Mouse (Mus musculus) MEL (cell line): ENCODE measurements around the gene Lingo1. TPM values are rescaled to one million over a fixed set of nuclear protein-coding genes. Genes with fewer than 3 reads are reported as not detected.
A peak's percentile ranks its signal among the peaks of the same experiment; 100 is the strongest.

Experiments
- DNase-seq: peaks from one replicate; pipeline ENCODE4 v3.0.0; 2011; ENCODE audit warnings: low read depth, low spot score
- H3K27ac ChIP-seq: 2 replicates; pipeline ENCODE4 v1.5.1; 2012; ENCODE audit warnings: low read depth, mild to moderate bottlenecking, control low read depth, low read length, moderate library complexity; ENCODE audit not compliant: control insufficient read depth
- H3K27me3 ChIP-seq, 2 experiments: fragments of 150-350 bp in 1 of 2; sonication (generic) in 1 of 2; 2 replicates each; pipeline ENCODE4 v1.6.1; 2012; ENCODE audit warnings: low read length in 2 of 2, mild to moderate bottlenecking in 2 of 2, improper control_type of control experiment in 1 of 2, moderate library complexity in 1 of 2; ENCODE audit not compliant: insufficient read depth in 2 of 2, control insufficient read depth in 1 of 2
- H3K36me3 ChIP-seq, 2 experiments: 2 replicates each; pipeline ENCODE4 v1.6.1; 2012 to 2014; ENCODE audit warnings: low read length in 2 of 2, improper control_type of control experiment in 1 of 2, inconsistent platforms in 1 of 2, mild to moderate bottlenecking in 1 of 2; ENCODE audit not compliant: insufficient read depth in 2 of 2, control insufficient read depth in 1 of 2
- H3K4me1 ChIP-seq, 2 experiments: fragments of 150-350 bp in 1 of 2; sonication (generic) in 1 of 2; 2 replicates each; pipeline ENCODE4 v1.6.1; 2012; ENCODE audit warnings: low read length in 2 of 2, improper control_type of control experiment in 1 of 2, mild to moderate bottlenecking in 1 of 2; ENCODE audit not compliant: insufficient read depth in 2 of 2, control insufficient read depth in 1 of 2
- H3K4me3 ChIP-seq, 2 experiments: fragments of 150-350 bp in 1 of 2; sonication (generic) in 1 of 2; 2 replicates each; pipeline ENCODE4 v1.5.1; 2012; ENCODE audit warnings: low read depth in 2 of 2, low read length in 2 of 2, mild to moderate bottlenecking in 2 of 2, moderate library complexity in 2 of 2, control low read depth in 1 of 2, improper control_type of control experiment in 1 of 2; ENCODE audit not compliant: control insufficient read depth in 1 of 2, insufficient read depth in 1 of 2
- H3K79me2 ChIP-seq: 2 replicates; pipeline ENCODE4 v1.6.1; 2012; ENCODE audit warnings: mild to moderate bottlenecking, low read length, moderate library complexity; ENCODE audit not compliant: control insufficient read depth, poor library complexity, insufficient read depth
- H3K9ac ChIP-seq: 2 replicates; pipeline ENCODE4 v1.6.1; 2012; ENCODE audit warnings: low read depth, mild to moderate bottlenecking, control low read depth, low read length, moderate library complexity; ENCODE audit not compliant: control insufficient read depth, poor library complexity, severe bottlenecking
- H3K9me3 ChIP-seq: fragments of 150-350 bp; sonication (generic); replicated peaks from 2 replicates; pipeline ENCODE4 v1.6.1; 2012; ENCODE audit warnings: mild to moderate bottlenecking, low read length, improper control_type of control experiment, moderate library complexity; ENCODE audit not compliant: insufficient read depth
- BHLHE40 ChIP-seq: IDR thresholded peaks from 2 replicates; pipeline ENCODE4 v1.6.1; 2012; ENCODE audit warnings: low read depth, mild to moderate bottlenecking, inconsistent platforms, low read length, improper control_type of control experiment, borderline replicate concordance
- CTCF ChIP-seq, 3 experiments: IDR thresholded peaks in 2 of 3; conservative IDR thresholded peaks in 1 of 3; 2 replicates each; pipeline ENCODE4 v1.5.1; 2011 to 2012; ENCODE audit warnings: low read length in 3 of 3, low read depth in 2 of 3, mild to moderate bottlenecking in 2 of 3, improper control_type of control experiment in 1 of 3, inconsistent platforms in 1 of 3, mixed read lengths in 1 of 3, moderate library complexity in 1 of 3; ENCODE audit not compliant: control insufficient read depth in 1 of 3, insufficient read depth in 1 of 3, poor library complexity in 1 of 3, severe bottlenecking in 1 of 3
- E2F4 ChIP-seq: IDR thresholded peaks from 2 replicates; pipeline ENCODE4 v1.6.1; 2011; ENCODE audit warnings: low read depth, low read length, improper control_type of control experiment, borderline replicate concordance
- EP300 ChIP-seq, 2 experiments: IDR thresholded peaks; 2 replicates each; pipeline ENCODE4 v1.6.1; 2011; ENCODE audit warnings: improper control_type of control experiment in 2 of 2, low read length in 2 of 2, low read depth in 1 of 2, mild to moderate bottlenecking in 1 of 2
- GABPA ChIP-seq: IDR thresholded peaks from 2 replicates; pipeline ENCODE4 v1.6.1; 2012; ENCODE audit warnings: low read depth, mild to moderate bottlenecking, inconsistent platforms, low read length, improper control_type of control experiment, moderate library complexity
- JUND ChIP-seq: IDR thresholded peaks from 2 replicates; pipeline ENCODE4 v1.6.1; 2011; ENCODE audit warnings: low read depth, mild to moderate bottlenecking, improper control_type of control experiment, low read length
- MAFK ChIP-seq: IDR thresholded peaks from 2 replicates; pipeline ENCODE4 v1.6.1; 2011; ENCODE audit warnings: low read depth, mild to moderate bottlenecking, low read length, improper control_type of control experiment, borderline replicate concordance
- MAZ ChIP-seq: IDR thresholded peaks from 2 replicates; pipeline ENCODE4 v1.6.1; 2012; ENCODE audit warnings: low read depth, mild to moderate bottlenecking, inconsistent platforms, low read length, improper control_type of control experiment
- MXI1 ChIP-seq: IDR thresholded peaks from 2 replicates; pipeline ENCODE4 v1.6.1; 2011; ENCODE audit warnings: mild to moderate bottlenecking, low read depth, low read length, improper control_type of control experiment
- MYC ChIP-seq: IDR thresholded peaks from 2 replicates; pipeline ENCODE4 v1.6.1; 2011; ENCODE audit warnings: low read depth, mild to moderate bottlenecking, low read length, improper control_type of control experiment, moderate library complexity
- NRF1 ChIP-seq: IDR thresholded peaks from 2 replicates; pipeline ENCODE4 v1.6.1; 2014; ENCODE audit warnings: low read depth, mild to moderate bottlenecking, inconsistent platforms, low read length, improper control_type of control experiment, moderate library complexity; ENCODE audit not compliant: poor library complexity, insufficient read depth, severe bottlenecking
- POLR2AphosphoS2 ChIP-seq: IDR thresholded peaks from 2 replicates; pipeline ENCODE4 v1.6.1; 2011; ENCODE audit warnings: low read length, improper control_type of control experiment
- POLR2AphosphoS5 ChIP-seq: IDR thresholded peaks from 2 replicates; pipeline ENCODE4 v1.6.1; 2012; ENCODE audit warnings: low read depth, borderline replicate concordance, mild to moderate bottlenecking, inconsistent platforms, low read length, moderate library complexity, mixed read lengths
- RAD21 ChIP-seq: IDR thresholded peaks from 2 replicates; pipeline ENCODE4 v1.6.1; 2011; ENCODE audit warnings: mild to moderate bottlenecking, low read depth, low read length, improper control_type of control experiment
- SIN3A ChIP-seq: IDR thresholded peaks from 2 replicates; pipeline ENCODE4 v1.6.1; 2012; ENCODE audit warnings: low read length, improper control_type of control experiment, inconsistent platforms
- TAL1 ChIP-seq: IDR thresholded peaks from 2 replicates; pipeline ENCODE4 v1.6.1; 2012; ENCODE audit warnings: mild to moderate bottlenecking, inconsistent platforms, low read length, moderate library complexity, mixed read lengths
- TBP ChIP-seq: IDR thresholded peaks from 2 replicates; pipeline ENCODE4 v1.8.0; 2011; ENCODE audit warnings: low read depth, low read length, improper control_type of control experiment
- TCF12 ChIP-seq: IDR thresholded peaks from 2 replicates; pipeline ENCODE4 v1.6.1; 2014; ENCODE audit warnings: low read depth, mild to moderate bottlenecking, inconsistent platforms, low read length, improper control_type of control experiment, moderate library complexity
- UBTF ChIP-seq: IDR thresholded peaks from 2 replicates; pipeline ENCODE4 v1.6.1; 2012; ENCODE audit warnings: low read depth, mild to moderate bottlenecking, inconsistent platforms, low read length, improper control_type of control experiment, moderate library complexity, borderline replicate concordance; ENCODE audit not compliant: insufficient read depth
- USF1 ChIP-seq: IDR thresholded peaks from 2 replicates; pipeline ENCODE4 v1.6.1; 2014; ENCODE audit warnings: low read depth, mild to moderate bottlenecking, inconsistent platforms, low read length, improper control_type of control experiment, moderate library complexity
- USF2 ChIP-seq, 2 experiments: IDR thresholded peaks; 2 replicates each; pipeline ENCODE4 v1.6.1; 2011 to 2012; ENCODE audit warnings: improper control_type of control experiment in 2 of 2, low read length in 2 of 2, borderline replicate concordance in 1 of 2, inconsistent platforms in 1 of 2, low read depth in 1 of 2, mild to moderate bottlenecking in 1 of 2; ENCODE audit not compliant: insufficient read depth in 1 of 2
- ZKSCAN1 ChIP-seq: IDR thresholded peaks from 2 replicates; pipeline ENCODE4 v1.6.1; 2012; ENCODE audit warnings: low read depth, mild to moderate bottlenecking, inconsistent platforms, low read length, improper control_type of control experiment, moderate library complexity
- ZMIZ1 ChIP-seq: IDR thresholded peaks from 2 replicates; pipeline ENCODE4 v1.6.1; 2012; ENCODE audit warnings: low read depth, mild to moderate bottlenecking, inconsistent platforms, low read length, improper control_type of control experiment, moderate library complexity
- ZNF384 ChIP-seq: IDR thresholded peaks from 2 replicates; pipeline ENCODE4 v1.6.1; 2012; ENCODE audit warnings: low read depth, mild to moderate bottlenecking, inconsistent platforms, low read length, improper control_type of control experiment
- polyA plus RNA-seq, 2 experiments: library from polyadenylated mRNA; stranded (reverse) in 1 of 2; unstranded in 1 of 2; fragments of >175 nt in 1 of 2; fragments of >200 nt in 1 of 2; gene quantifications; 2 replicates each; pipeline versions ENCODE4 v1.2.1 to v1.2.4; 2012; ENCODE audit warnings: low replicate concordance in 2 of 2, low read depth in 1 of 2; ENCODE audit not compliant: insufficient read length in 2 of 2, insufficient read depth in 1 of 2, missing spikeins in 1 of 2
- total RNA-seq: library from RNA; depleted of rRNA; stranded (reverse); fragments of 300-350 nt; gene quantifications from 2 replicates; pipeline ENCODE4 v1.2.3, GENCODE M21; 2012

Lingo1 gene
- total and polyA plus RNA-seq, 3 experiments, result not detected

- Histone ChIP-seq H3K9ac (no peak overlapping the region), H3K27ac (no peak overlapping the region), H3K36me3 (no peaks in the 10 kb centered on the region), H3K79me2 (no peaks in the 10 kb centered on the region), H3K4me1 (no peaks in the 10 kb centered on the region), H3K4me3 (no peak overlapping the region), H3K9me3 (no peaks in the 10 kb centered on the region), H3K27me3 (no peaks in the 10 kb centered on the region)
- TF ChIP-seq POLR2AphosphoS5 (no peak), MXI1 (no peak), CTCF (IDR thresholded peaks at IDR 0.05 in 2 of 3, conservative IDR thresholded peaks at IDR 0.05 in 1 of 3; ENCODE audit: control insufficient read depth in 1 of 3, insufficient read depth in 1 of 3, low read depth in 2 of 3, low read length in 3 of 3, poor library complexity in 1 of 3, severe bottlenecking in 1 of 3) (no peak), USF2 (IDR thresholded peaks at IDR 0.05; ENCODE audit: borderline replicate concordance in 1 of 2, insufficient read depth in 1 of 2, low read depth in 1 of 2, low read length in 2 of 2) (no peak), ZNF384 (no peak), NRF1 (no peak), SIN3A (peak; percentile 59)
- peak; percentile 53 for DNase-seq
Observed at GRCm38 (mm10) chr9:56738261-56739171, 57.8 kb downstream of the Lingo1 start.

GRCm38 (mm10) chr9:56734398-56734797 lies 61.9 kb downstream of the Lingo1 start:
- Histone ChIP-seq H3K9me3 (no peaks in the 10 kb centered on the region), H3K27me3 (no peaks in the 10 kb centered on the region)
- no peak for TF ChIP-seq TBP
- no peak for TF ChIP-seq BHLHE40
- no peak for TF ChIP-seq POLR2AphosphoS2
- TF ChIP-seq USF1, result no peak
- no peak for TF ChIP-seq EP300 (IDR thresholded peaks at IDR 0.05; ENCODE audit: low read depth in 1 of 2, low read length in 2 of 2)
- TF ChIP-seq MYC, result no peak
- TF ChIP-seq E2F4, result no peak
- no peak for TF ChIP-seq MAZ
- no peak for TF ChIP-seq ZKSCAN1
- TF ChIP-seq ZMIZ1, result no peak
- no peak for TF ChIP-seq UBTF
- TF ChIP-seq ZNF384, result no peak
- TF ChIP-seq JUND, result no peak
- no peak for TF ChIP-seq MAFK
- TF ChIP-seq GABPA, result no peak
- TF ChIP-seq TAL1, result no peak
- TF ChIP-seq RAD21, result no peak
- TF ChIP-seq TCF12, result no peak

More at GRCm38 (mm10) chr9:56734398-56734797, 61.9 kb downstream of the Lingo1 start:
- Histone ChIP-seq H3K9ac (no peak overlapping the region), H3K4me1 (no peaks in the 10 kb centered on the region), H3K36me3 (no peaks in the 10 kb centered on the region), H3K4me3 (no peak overlapping the region), H3K79me2 (no peaks in the 10 kb centered on the region), H3K27ac (no peak overlapping the region)
- no peak for DNase-seq
